In genomic region chr12:12243148-12243547, GRCm38 (mm10) we compare ENCODE assay signal across 29 mouse cellular contexts. TPM values are rescaled to one million over a fixed set of nuclear protein-coding genes. Genes with fewer than 3 reads are reported as not detected.
DNase-seq lines count a peak whose midpoint lies in the region; ATAC-seq lines count a peak whose summit lies in the region.
"Had no signal": no experiment of that assay in that cellular context is flagged by ENCODE, and none has a peak within 500 bp of the region (broad histone marks: within the 10 kb centered on the region; RNA-seq: fewer than 3 reads in every experiment).

No protein-coding gene starts in this region.

- no peaks in the 10 kb centered on the region for H3K27me3 ChIP-seq in neural tube, embryonic 11.5 days (ENCODE audit: control insufficient read depth, insufficient read depth, low read length)
- H3K27me3 ChIP-seq in neural tube, embryonic 15.5 days (replicated peaks), result no peaks in the 10 kb centered on the region
- H3K27me3 ChIP-seq: CH12.LX; embryonic facial prominence, embryonic 13.5 days; forebrain, embryonic 13.5 days had no signal

- H3K36me3 ChIP-seq in neural tube, embryonic 11.5 days (ENCODE audit: control insufficient read depth, insufficient read depth, low read length), result no peaks in the 10 kb centered on the region
- no peaks in the 10 kb centered on the region for H3K36me3 ChIP-seq in neural tube, embryonic 15.5 days
- H3K36me3 ChIP-seq: embryonic facial prominence, embryonic 10.5 days; embryonic facial prominence, embryonic 13.5 days; G1E had no signal

- peaks cover 6% of the 10 kb centered on the region; the same call in 1 of the 2 replicates for H3K4me1 ChIP-seq in neural tube, embryonic 11.5 days (ENCODE audit: control insufficient read depth, insufficient read depth, low read length)
- H3K4me1 ChIP-seq in neural tube, embryonic 15.5 days, result no peaks in the 10 kb centered on the region
- H3K4me1 ChIP-seq: embryonic facial prominence, embryonic 13.5 days; forebrain, embryonic 13.5 days had no signal

- H3K4me3 ChIP-seq in neural tube, embryonic 11.5 days (ENCODE audit: low read depth, low read length), result no peak overlapping the region
- no peak overlapping the region for H3K4me3 ChIP-seq in neural tube, embryonic 15.5 days (replicated peaks)
- H3K4me3 ChIP-seq: embryonic facial prominence, embryonic 10.5 days; embryonic facial prominence, embryonic 13.5 days; erythroblast, embryonic 14.5 days; forebrain, embryonic 13.5 days; gastrocnemius, adult 2 months had no signal

- no peak overlapping the region for H3K4me2 ChIP-seq in neural tube, embryonic 11.5 days (ENCODE audit: low read depth)
- H3K4me2 ChIP-seq in neural tube, embryonic 15.5 days, result no peak overlapping the region
- H3K4me2 ChIP-seq: embryonic facial prominence, embryonic 13.5 days; forebrain, embryonic 13.5 days; heart, embryonic 11.5 days; hindbrain, embryonic 14.5 days had no signal

- no peak overlapping the region for H3K27ac ChIP-seq in neural tube, embryonic 11.5 days (ENCODE audit: low read depth, low read length)
- H3K27ac ChIP-seq in neural tube, embryonic 15.5 days (replicated peaks), result no peak overlapping the region
- H3K27ac ChIP-seq: embryonic facial prominence, embryonic 10.5 days; embryonic facial prominence, embryonic 13.5 days; forebrain, embryonic 13.5 days; gastrocnemius, adult 2 months; hindbrain, embryonic 14.5 days; hindbrain, postnatal 0 days had no signal

- ATAC-seq in neural tube, embryonic 11.5 days (ENCODE audit: insufficient read depth, low FRiP score, low TSS enrichment), result peak; percentile 84
- no peak for ATAC-seq in neural tube, embryonic 15.5 days (ENCODE audit: low FRiP score)
- ATAC-seq: activated CD4-positive, CD25-positive, alpha-beta regulatory T cell, adult 4 months; forebrain, embryonic 13.5 days; forebrain, embryonic 16.5 days; hindbrain, postnatal 0 days; inflammation-experienced regulatory T-cells, adult 6 months; intestine, embryonic 16.5 days had no signal

- DNase-seq in embryo, embryonic 10 days (ENCODE audit: low spot score), result peak; percentile 17
- DNase-seq in embryo, embryonic 9.5 days (ENCODE audit: extremely low spot score), result no peak
- peak; percentile 24 for DNase-seq in neural tube, embryonic 11.5 days (ENCODE audit: low spot score)
- DNase-seq in ZHBTc4 (ENCODE audit: low read depth, low spot score), result peak; percentile 24
- DNase-seq in mesoderm, embryonic 11.5 days (ENCODE audit: low read depth, low spot score), result peak; percentile 38
- no peak for DNase-seq in right cerebral cortex, postnatal 36 days (ENCODE audit: low spot score in 2 of 2)
- DNase-seq: adrenal gland, postnatal 10 days; B cell, adult 2 months; cerebellum, adult 11 months; cerebellum, adult 2 months; cerebellum, adult 9-11 months; cerebellum, postnatal 25 days; gastrocnemius, adult 2 months; gastrocnemius, postnatal 14 days; heart, adult 11 months had no signal

- H3K9me3 ChIP-seq in neural tube, embryonic 11.5 days (ENCODE audit: control insufficient read depth, low read length), result no peaks in the 10 kb centered on the region
- H3K9me3 ChIP-seq in neural tube, embryonic 15.5 days (replicated peaks), result no peaks in the 10 kb centered on the region
- H3K9me3 ChIP-seq: embryonic facial prominence, embryonic 10.5 days; embryonic facial prominence, embryonic 13.5 days; forebrain, embryonic 13.5 days had no signal

- H3K9ac ChIP-seq in neural tube, embryonic 11.5 days (ENCODE audit: low read length), result no peak overlapping the region
- H3K9ac ChIP-seq in neural tube, embryonic 15.5 days (replicated peaks), result no peak overlapping the region
- H3K9ac ChIP-seq: embryonic facial prominence, embryonic 13.5 days; forebrain, embryonic 13.5 days; hindbrain, embryonic 14.5 days had no signal

- 42% methylated on average over 3 of the region's 3 CpGs for WGBS in neural tube, embryonic 11.5 days
- WGBS in neural tube, embryonic 15.5 days, result 19% methylated on average over 3 of the region's 3 CpGs

RNA-seq across cellular contexts. Expression of gene Fam49a, which starts 18.8 kb away (rescaled TPM):
- polyA plus RNA-seq in neural tube, embryonic 11.5 days (2014; fragmentation: Nextera tagmentation; extraction: Ambion mirVana), result 34.4 and 35.7 TPM in 2 replicates
- 58.2 and 59.1 TPM in 2 replicates for polyA plus RNA-seq in neural tube, embryonic 15.5 days (2015; fragmentation: Nextera tagmentation; extraction: Ambion mirVana)
- polyA plus RNA-seq: G1E had no signal

Comparison
In these comparisons a context has a peak if more than half of its experiments do, and no peak if none do; other contexts are left out.
1. DNase-seq: peak in embryo, embryonic 10 days (single experiment), neural tube, embryonic 11.5 days (single experiment), ZHBTc4 (single experiment) and mesoderm, embryonic 11.5 days (single experiment); none in embryo, embryonic 9.5 days (single experiment) and right cerebral cortex, postnatal 36 days (0 of 2).